Mouse (Mus musculus) liver, adult 2 months (tissue): ENCODE measurements around the gene Nfkbie. TPM values are rescaled to one million over a fixed set of nuclear protein-coding genes. Genes with fewer than 3 reads are reported as not detected.

Experiments used
- DNase-seq: peaks from one replicate; pipeline ENCODE4 v3.0.0-alpha.2; 2011; ENCODE audit warnings: low read depth, low spot score; ENCODE audit errors: extremely low read depth
- H3K27ac ChIP-seq: fragments of 200-500 bp; replicated peaks from 2 replicates; pipeline ENCODE4 v1.5.1; 2012; ENCODE audit warnings: low read depth, mild to moderate bottlenecking, control low read depth, inconsistent platforms, low read length; ENCODE audit not compliant: insufficient read depth
- H3K27me3 ChIP-seq: fragments of 200-500 bp; 2 replicates; pipeline ENCODE4 v1.6.1; 2012; ENCODE audit warnings: mild to moderate bottlenecking, moderate library complexity, low read length, inconsistent platforms; ENCODE audit not compliant: control insufficient read depth, insufficient read depth
- H3K36me3 ChIP-seq: fragments of 200-500 bp; 2 replicates; pipeline ENCODE4 v1.6.1; 2012; ENCODE audit warnings: low read length, inconsistent platforms; ENCODE audit not compliant: control insufficient read depth, insufficient read depth
- H3K4me1 ChIP-seq: fragments of 200-500 bp; 2 replicates; pipeline ENCODE4 v1.6.1; 2011; ENCODE audit warnings: low read length; ENCODE audit not compliant: control insufficient read depth, insufficient read depth
- H3K4me3 ChIP-seq: fragments of 200-500 bp; 2 replicates; pipeline ENCODE4 v1.5.1; 2011; ENCODE audit warnings: low read depth, mild to moderate bottlenecking, control low read depth, low read length, moderate library complexity; ENCODE audit not compliant: insufficient read depth
- H3K79me2 ChIP-seq: fragments of 200-500 bp; 2 replicates; pipeline ENCODE4 v1.6.1; 2012; ENCODE audit warnings: inconsistent platforms, mild to moderate bottlenecking, low read length, moderate library complexity; ENCODE audit not compliant: control insufficient read depth, insufficient read depth
- H3K9ac ChIP-seq: fragments of 200-500 bp; 2 replicates; pipeline ENCODE4 v1.6.1; 2012; ENCODE audit warnings: low read depth, mild to moderate bottlenecking, control low read depth, inconsistent platforms, low read length
- CTCF ChIP-seq: fragments of 200-500 bp; IDR thresholded peaks from 2 replicates; pipeline ENCODE4 v1.5.1; 2011; ENCODE audit warnings: low read depth, low read length, control low read depth
- POLR2A ChIP-seq: fragments of 200-500 bp; IDR thresholded peaks from 2 replicates; pipeline ENCODE4 v1.6.1; 2011; ENCODE audit warnings: low read length, control low read depth; ENCODE audit not compliant: insufficient read depth; ENCODE audit errors: extremely low read depth
- whole genome bisulfite sequencing: fragments of 180-500 bp; shearing (Covaris S2); methylation state at CpG from one replicate; pipeline ENCODE4 v1.1.7; 2018; 5-methylcytosine and 5-hydroxymethylcytosine counted together
- polyA plus RNA-seq: library from polyadenylated mRNA; depleted of rRNA; stranded (reverse); fragments of >200 nt; gene quantifications from 2 replicates; pipeline ENCODE4 v1.2.3, GENCODE M21; 2012
- total RNA-seq: library from RNA; depleted of rRNA; stranded (reverse); fragments of >200 nt; gene quantifications from 2 replicates; pipeline ENCODE4 v1.2.3, GENCODE M21; 2014

The Nfkbie gene
- total and polyA plus RNA-seq, 2 experiments = 1.6 to 3.0 TPM

DNA sequence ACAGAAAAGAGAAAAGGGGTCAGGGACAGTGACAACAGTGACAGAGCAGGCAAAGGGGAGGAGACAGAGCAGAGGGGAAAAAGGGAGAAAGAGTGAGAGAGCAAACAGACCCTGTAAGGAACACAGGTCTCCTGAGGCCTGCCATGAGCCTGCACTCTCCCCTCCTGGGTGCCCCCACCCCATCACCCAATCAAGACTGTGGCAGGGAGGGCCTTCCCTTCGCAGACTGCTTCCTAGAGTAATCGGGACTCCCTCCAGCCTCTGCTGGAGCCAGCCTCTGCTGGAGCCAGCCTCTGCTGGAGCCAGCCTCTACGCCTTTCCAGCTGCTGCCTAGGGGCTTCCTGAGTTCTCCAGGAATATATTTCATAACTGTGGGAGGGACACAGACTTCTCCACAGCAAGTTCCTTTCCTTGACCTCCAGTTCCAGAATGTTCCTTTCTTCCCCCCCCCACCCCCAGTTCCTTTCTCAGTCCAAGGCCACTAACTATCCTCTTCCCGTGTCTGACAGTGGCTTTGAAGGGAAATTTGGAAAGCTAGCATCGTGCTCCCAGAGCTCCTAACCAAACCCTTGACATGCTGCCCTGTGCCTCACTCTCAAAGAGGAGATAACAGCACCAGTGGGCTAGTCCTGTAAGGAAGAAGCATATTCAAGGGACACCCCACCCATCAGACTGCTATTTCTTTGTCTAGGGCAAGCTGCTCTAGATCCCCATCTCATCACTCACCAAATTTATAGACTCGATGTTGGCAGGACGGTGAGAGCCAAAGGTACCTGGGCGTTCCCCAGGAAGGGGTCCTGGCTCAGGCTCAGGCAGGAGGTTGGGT is 37.3 kb downstream of the Nfkbie start:
- H3K4me1 ChIP-seq = peaks cover 45% of the 10 kb centered on the region
- H3K4me3 ChIP-seq = peak overlapping the region; percentile 61
- peaks cover 11% of the 10 kb centered on the region; the same call in 1 of the 2 replicates for H3K36me3 ChIP-seq
- TF ChIP-seq POLR2A (0 out of 2 replicates have a peak, but pooled peaks have one; percentile 12), CTCF (no peak)
- WGBS = 5% methylated on average over 8 of the region's 8 CpGs
- no peaks in the 10 kb centered on the region for H3K27me3 ChIP-seq
- peaks cover 31% of the 10 kb centered on the region; the same call in 1 of the 2 replicates for H3K79me2 ChIP-seq
- peak overlapping the region; percentile 98 for H3K27ac ChIP-seq
- peak; percentile 58 for DNase-seq
- H3K9ac ChIP-seq = peak overlapping the region; percentile 95

DNA sequence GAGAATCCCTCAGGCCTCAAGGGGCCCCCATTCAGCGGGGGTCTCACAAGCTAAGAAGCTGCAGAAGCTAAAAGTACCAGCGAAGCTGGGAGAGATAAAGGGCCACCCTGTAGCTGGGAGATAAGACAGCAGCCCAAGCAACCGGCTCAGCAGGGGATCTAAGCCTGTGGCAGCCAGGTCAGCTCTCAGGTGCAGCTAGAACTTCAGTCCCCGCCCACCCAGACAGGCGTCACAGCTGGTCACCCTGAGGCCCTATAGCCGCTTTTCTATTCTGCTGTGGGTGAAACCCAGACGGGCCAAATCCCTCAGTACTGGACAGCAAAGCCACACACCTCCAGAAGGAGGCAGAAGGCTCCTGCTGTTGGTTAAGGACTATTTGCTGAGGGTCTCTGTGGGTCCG is 38.0 kb downstream of the Nfkbie start:
- Histone ChIP-seq H3K9ac (peak overlapping the region; percentile 95), H3K4me3 (peak overlapping the region; percentile 61), H3K27me3 (no peaks in the 10 kb centered on the region), H3K36me3 (peaks cover 5% of the 10 kb centered on the region; the same call in 1 of the 2 replicates), H3K79me2 (peaks cover 31% of the 10 kb centered on the region; the same call in 1 of the 2 replicates), H3K27ac (peak overlapping the region; percentile 98), H3K4me1 (peaks cover 44% of the 10 kb centered on the region)
- DNase-seq = peak; percentile 90
- 14% methylated on average over 8 of the region's 8 CpGs for WGBS
- TF ChIP-seq POLR2A (peak; percentile 80; the same call in 1 of the 2 replicates), CTCF (peak; percentile 66)

DNA sequence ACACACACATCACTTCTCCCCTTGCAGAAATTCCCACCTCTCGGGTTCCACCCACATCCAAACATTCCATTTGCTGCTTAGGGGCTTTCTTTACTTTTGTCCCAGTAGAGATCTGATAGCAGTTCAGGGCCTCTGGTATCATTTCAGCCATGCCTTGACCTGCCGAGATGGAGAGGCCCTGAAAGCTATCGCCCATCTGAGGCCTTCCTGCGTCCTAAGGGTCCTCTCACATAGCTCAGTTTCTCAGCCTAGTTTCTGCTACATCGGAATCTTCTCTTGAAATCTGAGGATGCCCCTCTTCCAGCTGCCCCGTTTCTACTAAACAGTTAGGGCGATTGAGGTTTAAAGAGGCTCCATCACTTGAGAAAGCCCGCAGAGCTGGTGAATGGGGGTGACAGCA is 38.7 kb downstream of the Nfkbie start:
- no peak for TF ChIP-seq CTCF
- TF ChIP-seq POLR2A = no peak
- Histone ChIP-seq H3K27me3 (no peaks in the 10 kb centered on the region), H3K27ac (peak overlapping the region; percentile 98), H3K36me3 (no peaks in the 10 kb centered on the region), H3K4me1 (peaks cover 37% of the 10 kb centered on the region), H3K79me2 (peaks cover 31% of the 10 kb centered on the region; the same call in 1 of the 2 replicates), H3K9ac (peak overlapping the region; percentile 95), H3K4me3 (peak overlapping the region; percentile 61)
- 33% methylated on average over 8 of the region's 8 CpGs for WGBS
- DNase-seq = no peak

DNA sequence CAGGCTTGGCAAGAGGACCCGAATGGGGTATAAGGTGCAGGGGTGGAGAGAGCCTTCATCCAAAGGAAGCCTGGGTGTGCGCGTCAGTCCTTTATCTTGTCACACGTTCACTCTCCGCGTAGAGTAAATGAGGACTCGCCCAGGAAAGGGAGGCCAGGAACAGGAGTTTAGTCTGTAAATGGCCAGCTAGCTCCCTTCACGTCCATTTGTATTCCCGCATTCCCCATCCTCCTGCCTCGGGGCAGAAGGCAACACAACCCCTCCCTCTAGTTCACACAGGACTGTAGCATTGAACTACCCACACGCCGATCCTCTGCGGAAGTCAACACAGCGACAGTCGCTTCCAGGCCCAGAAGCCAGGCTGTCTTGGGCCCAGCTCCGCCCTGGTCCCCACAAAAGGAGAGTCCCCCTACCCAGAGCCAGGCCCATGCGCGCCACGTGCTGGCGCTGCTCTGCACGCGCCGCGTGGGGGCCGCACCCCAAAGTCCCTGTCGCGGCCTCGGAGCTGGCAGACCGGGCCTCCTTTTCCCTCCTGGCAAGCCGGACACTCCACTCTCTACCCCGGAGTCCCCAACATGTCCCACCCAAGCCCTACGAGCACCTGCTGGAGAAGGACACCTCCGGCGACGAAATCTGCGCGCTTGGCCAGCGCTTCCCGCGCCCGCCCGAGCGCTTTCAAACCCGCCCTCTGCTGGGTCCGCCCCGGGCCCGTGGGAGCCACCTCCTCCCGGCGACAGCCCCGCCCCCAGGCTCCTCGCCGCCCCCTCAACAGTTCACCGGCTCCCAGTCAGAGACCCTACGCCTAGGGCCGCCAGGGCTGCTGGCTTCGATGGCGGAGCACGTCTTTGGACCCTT is 39.6 kb downstream of the Nfkbie start:
- Histone ChIP-seq H3K27ac (peak overlapping the region; percentile 98), H3K4me3 (peak overlapping the region; percentile 61), H3K79me2 (peaks cover 31% of the 10 kb centered on the region; the same call in 1 of the 2 replicates), H3K36me3 (no peaks in the 10 kb centered on the region), H3K27me3 (no peaks in the 10 kb centered on the region), H3K4me1 (peaks cover 33% of the 10 kb centered on the region), H3K9ac (peak overlapping the region; percentile 95)
- peak; percentile 72 for TF ChIP-seq POLR2A
- no peak for TF ChIP-seq CTCF
- no peak for DNase-seq
- under 1% methylated on average over 58 of the region's 58 CpGs for WGBS

DNA sequence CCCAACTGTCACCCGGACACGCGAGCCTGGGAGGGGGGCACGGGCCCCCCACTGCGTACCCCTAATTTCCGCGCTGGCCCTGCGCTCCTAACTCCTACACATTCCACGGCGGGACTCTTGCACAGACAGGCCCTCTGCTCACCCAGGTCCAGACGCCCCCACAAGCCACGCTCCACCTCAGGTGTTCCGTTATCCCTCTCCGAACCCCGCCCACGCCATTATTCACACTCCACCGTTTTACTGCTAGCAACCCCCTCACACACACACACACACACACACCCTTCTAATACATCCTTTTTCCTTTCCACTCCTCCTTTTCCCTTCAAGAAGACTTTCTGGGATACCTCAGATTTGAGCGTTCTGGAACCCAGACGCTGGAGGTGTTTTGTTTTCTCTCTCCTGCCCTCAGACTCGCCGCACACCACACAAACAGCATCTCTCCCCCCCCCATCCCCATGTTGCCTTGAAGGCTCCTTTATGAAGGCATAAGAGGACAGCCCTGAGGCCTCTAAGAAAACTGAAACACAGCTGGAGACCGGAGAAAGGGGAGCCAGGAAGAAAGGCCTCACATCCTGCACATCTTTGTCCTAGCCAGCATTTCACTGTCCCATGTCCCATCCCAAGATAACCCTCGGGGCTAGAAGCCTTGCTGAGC is 40.4 kb downstream of the Nfkbie start:
- Histone ChIP-seq H3K4me3 (peak overlapping the region; percentile 61), H3K36me3 (no peaks in the 10 kb centered on the region), H3K27ac (peak overlapping the region; percentile 92), H3K9ac (peak overlapping the region; percentile 95), H3K27me3 (no peaks in the 10 kb centered on the region), H3K4me1 (peaks cover 26% of the 10 kb centered on the region), H3K79me2 (peaks cover 31% of the 10 kb centered on the region; the same call in 1 of the 2 replicates)
- WGBS = 14% methylated on average over 23 of the region's 23 CpGs
- DNase-seq = no peak
- TF ChIP-seq CTCF (no peak), POLR2A (no peak)
